Mouse (Mus musculus) layer of hippocampus, postnatal 25 days (tissue): ENCODE measurements at regions not wholly inside any gene's neighbourhood (a gene's known extent, or its start where the extent isn't known, plus 50 kb on each side); places are given as distances from the start of the nearest gene placed in this dataset.

Source experiments
- DNase-seq, 2 experiments: peaks; one replicate each; pipeline ENCODE4 v3.0.0; 2022; ENCODE audit warnings: mixed read lengths in 2 of 2, low spot score in 1 of 2; ENCODE audit errors: extremely low spot score in 1 of 2

DNA sequence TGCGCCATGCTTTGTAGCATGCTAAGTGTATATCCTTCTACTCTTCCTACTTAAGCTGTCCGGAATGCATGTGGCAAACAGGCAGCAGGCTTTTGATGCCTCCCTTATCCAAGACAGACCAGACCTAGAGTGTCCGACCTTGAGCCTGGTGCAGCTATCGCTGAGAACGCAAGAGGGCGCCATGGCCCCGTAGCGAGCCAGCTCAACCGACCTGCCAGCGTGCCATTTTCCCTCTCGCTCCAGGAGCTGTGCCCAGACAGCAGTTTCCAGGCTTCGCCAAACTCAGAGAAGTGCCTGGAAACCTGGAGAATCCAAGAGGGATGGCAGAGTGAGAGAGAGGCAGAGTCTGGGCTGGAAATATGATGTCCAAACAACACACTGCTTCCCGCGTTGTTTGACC, 155.8 kb upstream of the Gm12830 start:
- DNase-seq = peak; percentile 79 to 81

DNA sequence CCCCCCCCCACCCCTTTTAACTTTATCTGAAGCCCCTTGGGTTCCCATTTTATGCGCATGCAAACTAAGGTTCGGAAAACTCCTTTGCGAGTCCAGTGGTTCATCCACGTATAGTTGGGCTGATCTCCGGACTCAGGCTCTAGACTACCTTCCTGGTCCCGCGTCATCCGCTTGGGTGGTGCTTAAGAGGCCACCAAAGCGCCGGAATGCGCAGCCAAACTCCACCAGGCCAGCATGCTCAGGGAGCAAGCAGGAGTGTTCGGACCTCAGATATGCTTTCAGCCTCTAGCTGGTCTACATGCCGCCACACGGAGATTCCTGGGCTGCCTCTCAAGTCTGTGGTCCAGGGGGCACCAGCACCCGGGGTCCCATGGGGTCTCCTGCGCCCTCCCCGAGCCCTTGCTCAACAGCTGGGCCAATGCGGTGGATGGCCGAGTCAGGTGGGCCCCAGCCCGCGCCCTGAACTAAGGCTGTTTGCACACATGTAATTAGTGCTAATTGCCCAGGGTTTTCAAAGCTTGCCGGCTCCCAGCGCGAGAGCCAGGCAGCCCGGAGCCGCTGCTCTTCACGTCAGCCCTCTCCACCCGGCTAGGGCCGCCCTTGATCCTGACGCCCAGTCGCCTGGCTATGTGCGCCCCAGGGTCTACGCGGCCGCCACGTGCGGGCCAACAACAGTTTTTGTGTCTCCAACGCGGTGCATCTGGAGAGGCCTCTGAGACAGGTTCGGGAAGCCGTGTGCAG, 155.1 kb upstream of the Gm12830 start:
- no peak for DNase-seq

DNA sequence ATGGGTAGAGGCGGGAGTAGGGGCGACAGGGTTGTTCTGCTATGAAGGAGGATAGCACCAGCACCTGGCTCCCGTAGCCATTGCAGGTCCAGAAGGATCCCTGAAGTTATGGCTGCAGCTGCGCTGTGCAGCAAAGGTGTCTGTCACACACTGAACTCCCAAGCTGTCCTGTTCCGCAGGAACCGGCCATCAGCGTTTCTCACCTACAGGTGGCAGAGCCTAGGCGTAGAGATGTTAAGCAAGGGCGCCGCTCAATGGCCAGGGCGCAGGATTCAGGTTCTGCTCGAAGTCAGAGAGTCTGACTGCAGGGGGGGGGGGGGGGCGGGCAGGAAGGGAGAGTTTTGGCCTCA, 154.6 kb upstream of the Gm12830 start:
- no peak for DNase-seq

DNA sequence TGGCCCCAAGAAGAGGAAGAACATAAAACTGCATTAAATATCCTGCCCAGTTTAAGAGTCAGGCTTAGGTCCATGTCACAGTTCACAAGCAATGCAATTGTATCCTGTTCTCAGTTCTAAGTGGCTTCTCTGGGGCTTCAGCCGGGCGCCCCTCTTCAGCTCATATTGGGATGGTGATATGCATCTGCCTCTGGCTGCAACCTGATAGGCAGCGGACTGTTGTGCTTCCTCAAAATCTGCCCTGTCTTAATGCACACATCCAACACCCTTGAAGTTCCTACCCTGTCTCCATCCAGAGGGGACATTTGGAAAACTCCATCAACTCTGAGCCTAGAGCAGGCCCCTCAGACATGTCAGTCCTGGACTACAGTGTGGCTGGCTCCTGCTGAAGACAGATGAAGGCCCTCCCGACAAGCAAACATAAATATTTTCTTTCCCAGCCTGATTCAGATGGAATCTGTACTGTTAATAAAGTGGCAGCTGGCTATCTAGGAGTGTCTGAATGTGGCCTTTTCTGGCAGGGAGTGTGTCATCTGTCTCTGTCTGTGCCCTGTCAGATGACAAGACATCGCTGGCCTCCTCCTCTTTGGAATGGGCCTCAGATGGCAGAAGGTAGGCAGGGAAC, 149.3 kb upstream of the Gm12830 start:
- no peak for DNase-seq

DNA sequence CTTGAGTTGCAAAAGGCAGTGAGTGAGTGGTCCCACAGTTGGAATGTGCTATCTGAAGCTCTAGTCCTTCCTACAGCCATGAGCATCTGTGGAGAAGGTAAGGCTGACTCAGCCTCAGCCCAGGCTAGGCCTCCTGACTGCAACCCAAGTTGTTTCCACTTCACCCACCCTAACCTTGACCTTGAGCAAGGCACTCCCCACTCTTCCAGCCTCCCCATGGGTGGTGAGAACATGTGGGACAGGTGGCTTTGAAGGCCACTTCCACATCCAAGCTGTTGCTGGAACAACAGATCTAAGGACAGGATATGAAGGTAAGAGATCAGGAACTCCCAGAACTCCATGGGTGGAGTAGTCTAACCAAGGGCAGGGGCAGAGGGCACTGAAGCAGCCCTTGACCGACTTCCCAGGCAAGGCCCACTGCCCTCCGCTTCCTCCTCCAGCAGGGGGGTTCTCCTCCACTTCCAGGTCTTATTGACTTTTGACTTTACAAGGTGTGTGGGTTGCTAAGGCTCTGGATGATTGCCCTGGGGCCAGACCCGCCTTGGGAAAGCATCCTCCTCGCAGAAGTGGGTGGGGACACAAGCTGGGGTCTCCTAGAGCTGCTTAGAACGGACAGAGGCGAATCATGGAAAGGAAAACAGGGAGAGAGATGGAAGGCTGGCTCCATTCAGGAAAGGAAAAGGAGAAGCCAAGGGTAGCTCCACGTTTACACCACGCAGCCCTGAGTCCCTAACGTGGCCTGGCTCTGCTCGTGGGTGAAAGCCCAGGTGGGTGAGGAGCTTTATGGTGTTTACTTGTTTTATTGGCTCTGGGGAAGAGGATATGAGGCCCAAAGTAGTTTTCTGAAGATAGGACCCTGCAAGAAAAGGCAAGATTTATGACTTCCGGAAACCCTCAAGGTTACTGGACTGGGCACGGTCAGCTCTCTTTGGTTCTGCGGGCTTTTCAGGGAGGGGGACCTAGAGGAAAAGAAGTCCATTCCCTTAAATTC, 144.3 kb upstream of the Gm12830 start:
- DNase-seq = no peak

DNA sequence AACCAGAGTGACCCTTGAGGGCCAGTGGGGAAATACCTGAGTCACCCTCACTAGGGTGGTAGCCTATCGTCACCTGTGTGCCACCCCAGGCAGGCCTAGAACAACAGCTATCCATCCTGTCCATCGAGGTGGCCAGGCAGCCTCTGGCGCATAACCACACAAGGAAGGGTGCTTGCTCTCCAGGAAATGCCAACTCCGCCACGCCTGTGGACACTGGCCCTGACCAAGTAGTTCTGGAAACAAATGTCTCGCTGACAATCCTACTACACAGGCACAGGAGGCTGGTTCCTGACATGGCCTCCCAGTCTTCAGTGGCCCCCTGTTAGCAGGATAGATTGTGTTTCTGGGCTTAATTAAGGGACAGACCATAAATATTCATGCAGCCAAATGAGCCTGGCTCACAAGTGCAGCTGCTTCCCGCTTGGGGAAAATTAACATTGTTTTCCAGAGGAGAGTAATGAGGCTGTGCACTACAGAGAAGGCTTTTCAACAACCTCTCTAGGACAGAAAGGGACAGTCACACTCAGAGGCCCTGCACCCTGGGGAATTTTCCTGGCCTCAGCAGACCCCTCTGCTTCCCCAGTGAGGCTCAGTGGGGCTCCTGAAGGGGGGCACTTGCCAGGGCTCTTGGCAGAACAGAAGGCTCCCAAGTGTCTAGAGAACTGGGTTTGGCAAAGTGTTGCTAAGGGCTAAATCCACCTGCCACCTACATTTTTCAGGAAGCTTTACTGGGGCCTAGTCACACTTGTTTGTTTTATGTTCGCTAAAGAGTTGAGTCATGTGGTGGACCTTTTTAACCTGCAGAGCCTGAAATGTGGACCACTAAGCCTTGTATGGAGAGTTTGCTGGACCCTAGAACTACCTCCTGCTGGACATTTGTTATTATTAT, 143.2 kb upstream of the Gm12830 start:
- DNase-seq = no peak

DNA sequence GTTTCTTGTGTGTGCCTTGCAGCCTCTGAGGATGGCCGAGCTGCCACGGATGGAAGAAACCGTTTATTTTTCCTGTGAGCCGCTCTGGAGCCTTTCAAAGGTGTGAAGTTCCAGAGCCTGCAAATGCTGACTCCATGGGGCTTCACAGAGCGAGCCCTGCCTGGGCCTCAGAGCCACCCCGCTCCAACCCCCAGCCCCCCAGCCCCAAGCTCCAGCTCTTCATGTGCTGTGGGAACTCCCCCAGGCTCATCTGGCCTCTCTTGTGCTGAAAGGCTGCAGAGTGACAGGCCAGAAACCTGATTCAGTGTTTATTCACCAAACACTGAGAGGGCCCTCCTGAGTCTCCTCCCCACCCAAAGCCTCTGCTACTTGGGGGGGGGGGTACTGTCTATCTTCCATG, 141.2 kb upstream of the Gm12830 start:
- DNase-seq = no peak

DNA sequence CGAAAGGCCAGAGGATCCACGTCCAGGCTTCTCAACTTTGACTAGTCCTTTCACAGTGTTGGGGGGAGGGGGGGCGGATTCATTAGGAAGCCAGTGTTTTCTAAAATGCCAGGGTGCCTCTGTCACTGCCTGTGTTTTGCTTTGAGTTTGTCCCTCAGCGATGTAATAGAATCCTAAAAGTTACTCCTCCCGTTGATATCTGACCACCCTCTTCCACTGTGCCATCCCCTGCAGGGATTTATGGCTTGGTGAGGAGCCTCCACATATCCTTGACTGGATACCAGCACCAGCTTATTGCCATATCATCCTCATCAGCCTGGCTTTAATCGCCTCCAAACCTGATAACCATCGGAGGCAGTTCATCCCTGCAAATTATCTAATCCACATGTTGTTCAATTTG, 138.6 kb upstream of the Gm12830 start:
- DNase-seq = no peak

DNA sequence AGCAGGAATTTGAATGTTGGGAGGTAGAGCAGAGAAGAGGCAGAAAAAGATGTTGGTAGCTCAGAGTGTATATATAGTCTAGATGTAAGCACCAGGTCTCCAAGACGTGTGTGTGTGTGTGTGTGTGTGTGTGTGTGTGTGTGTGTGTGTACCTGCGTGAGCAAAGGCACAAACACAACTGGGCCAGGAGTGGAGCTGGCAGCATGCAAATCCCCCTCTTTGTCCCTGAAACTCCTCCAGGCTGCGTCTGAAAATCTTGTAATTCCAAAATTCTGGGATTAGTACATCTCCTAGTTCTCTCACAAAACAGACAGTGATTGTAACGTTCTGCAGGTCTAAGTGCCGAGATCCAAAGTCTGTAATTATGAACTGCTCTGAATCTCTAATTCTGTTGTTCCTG, 137.8 kb upstream of the Gm12830 start:
- no peak for DNase-seq

DNA sequence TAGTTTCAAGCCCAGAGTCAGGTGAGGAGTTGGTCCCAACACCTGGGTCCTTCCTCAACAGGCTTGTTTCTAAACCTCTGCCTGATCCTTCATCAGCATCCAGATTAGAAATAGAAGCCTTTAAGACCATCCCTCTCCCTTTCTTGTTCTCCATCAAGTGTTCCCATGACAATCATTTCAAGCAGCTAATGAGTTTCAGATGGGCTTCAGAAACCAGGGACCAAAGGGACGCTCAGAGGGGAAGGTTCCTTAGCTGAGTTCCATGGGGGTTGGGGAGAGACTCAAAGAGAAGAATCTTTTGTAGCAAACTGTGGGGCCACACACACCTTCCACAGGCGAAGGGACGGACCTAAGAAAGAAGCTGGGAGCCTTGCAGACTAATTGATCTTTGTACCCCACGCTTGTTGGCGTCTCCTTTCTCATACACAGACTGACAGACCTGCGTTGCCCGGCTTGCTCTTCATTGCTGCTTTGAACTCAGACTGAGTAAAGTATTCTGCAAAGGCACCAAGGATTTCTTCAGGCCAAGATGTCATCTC, 136.6 kb upstream of the Gm12830 start:
- no peak for DNase-seq

DNA sequence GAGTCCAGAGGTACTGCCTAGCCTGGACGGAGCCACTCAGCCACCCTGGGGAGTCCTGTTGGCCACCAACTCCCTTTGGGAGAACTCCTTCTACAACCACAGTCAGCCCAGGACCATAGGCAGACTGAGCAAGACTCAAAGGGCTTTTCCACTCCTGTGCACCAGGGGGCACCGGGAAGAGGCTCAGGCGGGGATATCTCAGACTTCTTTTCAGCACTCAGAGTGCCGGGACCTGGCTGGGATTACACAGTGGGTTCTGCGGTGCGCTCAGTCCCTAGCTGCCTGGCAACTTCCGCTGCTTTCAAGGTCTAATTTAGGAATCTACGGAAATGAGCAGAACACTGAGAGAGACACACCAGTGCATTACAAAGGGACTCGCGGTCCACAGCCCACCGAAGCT, 136.1 kb upstream of the Gm12830 start:
- DNase-seq = no peak

DNA sequence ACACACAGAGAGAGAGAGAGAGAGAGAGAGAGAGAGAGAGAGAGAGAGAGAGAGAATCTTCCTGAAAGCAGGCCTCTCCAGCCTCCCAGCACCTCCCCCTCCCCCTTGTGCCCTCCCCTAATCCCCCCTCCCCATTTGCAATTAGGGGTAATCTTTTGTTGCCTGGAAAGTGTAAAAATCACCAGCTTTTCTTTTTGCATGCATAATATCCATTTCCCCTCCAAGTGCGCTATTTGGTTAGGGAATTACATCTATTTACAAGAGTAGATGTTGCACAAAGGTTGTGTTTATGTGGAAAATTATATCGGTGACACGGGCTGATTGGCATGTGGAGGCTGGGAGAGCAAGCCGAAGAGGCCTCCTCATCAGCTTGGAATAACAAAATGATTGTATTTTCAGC, 135.4 kb upstream of the Gm12830 start:
- DNase-seq = no peak

DNA sequence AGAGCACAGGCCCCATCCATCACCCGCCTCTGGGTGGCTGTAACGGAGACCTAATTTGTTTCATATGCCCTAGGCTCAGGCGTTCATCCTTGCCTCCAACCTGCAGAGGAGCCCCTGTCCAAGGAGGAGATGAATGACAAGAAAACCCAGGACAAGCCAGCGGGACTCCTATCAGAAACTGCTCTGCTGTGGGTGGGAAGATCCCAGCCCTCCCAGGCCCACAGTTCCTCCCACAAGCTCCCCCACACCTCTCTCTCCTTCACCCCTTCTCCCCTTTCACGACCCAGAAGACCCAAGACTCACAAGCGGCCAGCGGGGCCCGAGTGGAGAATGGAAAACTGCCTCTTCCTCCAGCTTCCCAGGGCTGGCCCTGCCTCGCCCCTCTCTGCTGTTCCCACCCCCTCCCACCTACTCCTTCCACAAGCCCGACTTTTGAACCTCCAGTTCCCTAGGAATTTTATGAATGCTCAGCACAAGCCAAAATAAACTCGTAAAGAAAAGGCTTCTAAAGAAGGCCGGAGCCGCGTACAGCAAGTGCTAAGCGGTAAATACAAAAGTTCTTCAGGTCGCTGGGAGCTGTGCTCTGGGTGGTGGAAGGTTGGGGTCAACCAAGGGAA, 133.1 kb upstream of the Gm12830 start:
- no peak for DNase-seq

DNA sequence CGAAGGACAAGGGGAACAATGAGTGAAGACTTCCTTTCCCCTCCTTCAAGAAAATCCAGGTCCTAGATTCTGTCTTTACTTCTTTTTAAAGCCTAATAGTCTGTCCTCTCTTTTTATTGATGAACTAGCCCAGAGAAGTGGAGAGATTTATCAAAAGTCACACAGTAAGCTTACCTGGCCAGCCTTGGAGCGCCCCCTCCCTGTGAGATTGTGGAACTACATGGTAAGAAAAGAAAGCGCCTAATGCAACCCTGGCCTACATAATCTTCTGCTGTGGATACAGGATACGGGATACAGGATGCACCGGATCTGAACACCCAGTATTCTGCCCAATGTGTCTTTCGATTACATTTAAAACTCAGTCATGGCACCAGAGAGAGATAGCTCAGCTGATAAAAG, 132.6 kb upstream of the Gm12830 start:
- DNase-seq = no peak

DNA sequence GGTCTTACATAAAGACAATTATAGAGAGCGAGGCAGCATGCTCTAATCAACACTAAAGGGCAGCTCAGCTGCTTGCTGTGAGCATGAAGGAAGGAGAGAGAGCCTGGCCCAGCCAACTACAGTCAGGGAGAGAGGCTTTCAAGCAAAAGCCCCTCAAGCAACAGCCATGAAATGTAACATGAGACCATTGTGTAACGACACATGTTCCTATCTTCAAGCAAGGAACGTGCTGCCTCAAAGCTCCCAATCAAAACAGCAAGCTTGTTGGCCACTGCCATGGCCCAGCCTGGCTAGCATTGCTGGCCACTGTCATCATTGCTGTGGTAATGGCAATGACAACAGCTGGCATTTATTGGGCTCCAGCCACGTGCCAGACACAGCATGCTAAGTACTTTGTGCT, 115.9 kb upstream of the Gm12830 start:
- no peak for DNase-seq

DNA sequence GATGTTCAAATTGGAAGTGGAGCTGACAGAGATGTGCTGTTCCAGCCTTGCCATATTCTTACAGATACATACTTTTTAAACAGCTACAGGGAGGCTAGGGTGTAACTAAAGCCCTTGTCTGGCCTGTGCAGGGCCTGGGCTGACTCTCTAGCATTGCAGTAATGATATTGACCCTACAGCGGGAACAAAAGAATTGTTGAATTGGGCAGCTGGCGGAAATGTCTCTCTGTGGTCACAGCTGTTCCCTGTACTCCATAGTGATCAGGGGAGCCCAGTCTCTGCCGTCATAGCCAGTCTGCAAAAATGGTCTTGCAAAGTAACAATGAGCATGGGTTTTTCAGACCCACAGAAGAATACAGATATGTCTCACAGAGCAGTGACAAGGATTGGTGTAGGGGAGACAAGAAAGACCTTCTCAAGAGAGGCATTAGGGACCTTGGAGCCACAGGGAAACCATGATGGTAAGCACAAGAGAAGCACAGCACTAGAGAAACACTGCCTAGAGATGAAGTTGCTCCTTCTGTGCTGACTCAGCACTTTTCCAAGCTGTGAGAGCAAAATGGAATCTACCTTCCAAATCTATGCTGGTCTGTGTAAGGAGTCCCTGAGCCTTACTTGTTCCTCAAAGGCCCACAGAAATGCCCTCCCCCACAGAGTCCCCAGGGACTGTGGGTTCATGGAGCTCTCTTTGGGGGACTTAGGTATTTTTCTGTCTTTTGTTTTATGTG, 111.2 kb upstream of the Gm12830 start:
- no peak for DNase-seq

DNA sequence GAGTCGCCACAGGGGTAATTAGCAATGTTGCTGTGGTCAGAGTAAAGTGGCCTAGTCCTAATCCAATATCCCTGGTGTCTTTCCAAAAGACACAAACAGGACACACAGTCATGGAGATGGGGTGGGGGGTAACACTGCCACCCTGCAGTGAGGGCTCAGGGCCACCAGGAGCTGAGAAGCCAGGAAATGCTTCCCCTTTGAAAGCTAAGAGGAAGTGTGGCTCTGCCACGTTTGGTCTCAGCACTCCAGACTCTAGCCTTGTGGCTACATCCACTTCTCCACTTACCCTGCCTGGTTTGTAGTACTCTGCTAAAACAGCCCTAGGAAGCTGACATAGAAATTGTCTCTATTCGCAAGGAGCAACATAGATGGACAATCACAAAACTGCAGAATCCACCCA, 110.4 kb upstream of the Gm12830 start:
- no peak for DNase-seq

DNA sequence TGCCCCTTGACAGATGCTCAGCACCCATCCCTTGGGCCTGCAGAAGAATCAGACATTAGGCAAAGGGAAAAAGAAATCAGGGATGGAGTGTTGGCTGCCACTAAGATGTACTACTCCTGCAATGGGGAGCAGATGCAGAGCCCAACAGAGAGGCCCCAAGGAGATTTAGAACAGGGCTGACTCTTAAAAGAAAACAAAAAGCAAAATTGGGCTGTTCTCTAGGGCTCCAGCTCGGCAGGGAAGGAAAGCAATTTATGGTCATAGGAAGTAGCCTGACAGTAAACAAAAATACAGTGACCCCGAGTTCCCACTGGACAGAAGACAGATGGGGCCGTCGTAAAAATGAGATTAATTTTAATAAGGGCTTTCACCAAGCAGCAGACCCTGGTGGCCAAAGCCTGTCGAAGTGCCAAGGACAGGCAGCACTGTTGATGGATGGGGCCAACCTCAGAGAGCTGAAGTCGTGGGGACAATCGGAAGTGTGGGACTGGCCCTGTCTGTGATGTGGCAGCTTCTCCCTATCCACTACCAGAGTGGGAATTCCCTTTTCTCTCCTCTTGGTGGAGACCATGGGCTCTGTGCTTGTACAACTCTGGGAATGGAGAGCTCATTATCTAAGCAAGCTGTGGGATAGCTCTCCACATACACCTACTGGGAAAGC, 109.4 kb upstream of the Gm12830 start:
- DNase-seq = no peak
